Mouse (Mus musculus) heart, postnatal 0 days (tissue): ENCODE measurements around the gene Dhx40. TPM values are rescaled to one million over a fixed set of nuclear protein-coding genes. Genes with fewer than 3 reads are reported as not detected.
"Not testable (repeated sequence)": the region's sequence is repeated elsewhere in the genome, so short reads cannot be mapped to it uniquely, and the experiment has no call there.

Source experiments
- ATAC-seq: fragments of 200-750 bp; cut with Nextera tagmentation; 2 replicates; pipeline ENCODE4 v1.8.0; 2017; ENCODE audit warnings: low read depth, moderate number of reproducible peaks, moderate library complexity; ENCODE audit not compliant: insufficient read depth
- DNase-seq: peaks from one replicate; pipeline ENCODE4 v3.0.0-alpha.2; 2016; ENCODE audit warnings: low spot score
- H3K27ac ChIP-seq: fragments of 300-500 bp; sonication (generic); 2 replicates; pipeline ENCODE4 v1.5.1; 2014; ENCODE audit warnings: low read depth, mild to moderate bottlenecking
- H3K27me3 ChIP-seq: fragments of 300-500 bp; sonication (generic); 2 replicates; pipeline ENCODE4 v1.6.1; 2014; ENCODE audit warnings: low read length, mixed read lengths; ENCODE audit not compliant: control insufficient read depth, insufficient read depth
- H3K36me3 ChIP-seq: fragments of 300-500 bp; sonication (generic); replicated peaks from 2 replicates; pipeline ENCODE4 v1.6.1; 2014; ENCODE audit warnings: low read length, mixed read lengths; ENCODE audit not compliant: control insufficient read depth, insufficient read depth
- H3K4me1 ChIP-seq: fragments of 300-500 bp; sonication (generic); 2 replicates; pipeline ENCODE4 v1.6.1; 2014; ENCODE audit warnings: antibody characterized with exemption; ENCODE audit not compliant: control insufficient read depth, insufficient read depth
- H3K4me2 ChIP-seq: fragments of 300-500 bp; sonication (generic); 2 replicates; pipeline ENCODE4 v1.6.1; 2014; ENCODE audit warnings: low read depth, mild to moderate bottlenecking, low read length, moderate library complexity
- H3K4me3 ChIP-seq: fragments of 300-500 bp; sonication (generic); 2 replicates; pipeline ENCODE4 v1.5.1; 2014; ENCODE audit warnings: low read depth, low read length
- H3K9ac ChIP-seq: fragments of 300-500 bp; sonication (generic); replicated peaks from 2 replicates; pipeline ENCODE4 v1.6.1; 2014; ENCODE audit warnings: low read depth, low read length, mixed read lengths
- H3K9me3 ChIP-seq: fragments of 300-500 bp; sonication (generic); replicated peaks from 2 replicates; pipeline ENCODE4 v1.6.1; 2016; ENCODE audit warnings: low read length; ENCODE audit not compliant: control insufficient read depth
- CTCF ChIP-seq: IDR thresholded peaks from 2 replicates; pipeline ENCODE4 v1.5.1; 2016; ENCODE audit warnings: antibody characterized with exemption, control low read depth, low read depth
- EP300 ChIP-seq: IDR thresholded peaks from 2 replicates; pipeline ENCODE4 v1.6.1; 2016; ENCODE audit warnings: antibody characterized with exemption, low read depth
- WGBS: fragments of 180-500 bp; shearing (Covaris S2); extraction: QIAGEN DNeasy Blood & Tissue Kit; methylation state at CpG from one replicate; pipeline ENCODE4 v1.1.7; 2014; 5-methylcytosine and 5-hydroxymethylcytosine counted together
- polyA plus RNA-seq: library from polyadenylated mRNA; unstranded; fragments of >200 nt; fragmentation: Nextera tagmentation; extraction: Ambion mirVana; gene quantifications from 2 replicates; pipeline ENCODE4 v1.2.1, GENCODE M21; 2015
- total RNA-seq: library from RNA; depleted of rRNA; stranded (reverse); fragments of >200 nt; gene quantifications from 2 replicates; pipeline ENCODE4 v1.2.3, GENCODE M21; 2014; ENCODE audit warnings: low replicate concordance

Gene Dhx40
- total and polyA plus RNA-seq, 2 experiments from 2014 or later, result 10.2 to 21.9 TPM

DNA sequence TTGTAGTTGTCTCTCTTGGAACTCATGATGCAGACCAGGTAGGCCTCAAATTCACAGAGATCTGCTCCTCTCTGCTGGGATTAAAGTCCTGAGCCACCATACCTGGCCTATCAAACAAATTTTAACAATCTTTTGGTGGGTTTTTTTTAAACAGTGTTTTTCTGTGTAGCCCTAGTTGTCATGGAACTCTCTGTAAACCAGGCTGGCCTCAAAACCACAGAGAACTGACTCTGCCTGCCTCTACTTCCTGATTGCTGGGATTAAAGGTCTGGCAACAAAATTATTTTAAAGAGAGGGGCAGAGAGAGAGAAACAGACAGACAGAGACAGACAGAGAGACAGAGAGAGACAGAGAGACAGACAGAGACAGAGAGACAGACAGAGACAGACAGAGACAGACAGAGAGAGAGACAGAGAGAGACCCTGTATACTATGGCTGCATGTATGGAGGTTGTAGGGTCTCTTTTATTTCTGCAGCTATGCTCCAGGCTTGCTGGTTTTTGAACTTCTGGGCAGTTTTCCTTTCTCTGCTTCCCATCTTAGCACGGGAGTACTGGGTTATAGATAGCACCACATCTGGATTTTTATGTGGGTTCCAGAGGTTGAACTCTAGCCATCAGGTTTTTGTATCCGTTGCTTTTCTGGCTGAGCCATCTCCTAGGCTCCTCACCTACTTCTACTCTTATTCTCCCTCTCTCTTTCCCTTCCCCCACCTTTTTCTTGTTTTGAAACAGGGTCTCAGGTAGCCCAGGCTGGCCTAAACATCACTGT is 20.1 kb upstream of the Dhx40 start:
- ATAC-seq (no peak), DNase-seq (no peak)
- no peaks in the 10 kb centered on the region for H3K36me3 ChIP-seq
- H3K4me2 ChIP-seq, result no peak overlapping the region
- H3K9me3 ChIP-seq, result no peaks in the 10 kb centered on the region
- H3K4me3 ChIP-seq, result no peak overlapping the region
- H3K4me1 ChIP-seq, result 0 out of 2 replicates have a peak, but pooled peaks cover 3% of the 10 kb centered on the region
- H3K27me3 ChIP-seq, result no peaks in the 10 kb centered on the region
- no peak overlapping the region for H3K9ac ChIP-seq
- TF ChIP-seq CTCF, result no peak
- TF ChIP-seq EP300, result no peak
- WGBS, result 60% methylated on average over 2 of the region's 2 CpGs
- peak overlapping the region; percentile 66 for H3K27ac ChIP-seq

GRCm38 (mm10) chr11:86824433-86824832 is 16.9 kb upstream of the Dhx40 start:
- no peaks in the 10 kb centered on the region for H3K27me3 ChIP-seq
- no peak for TF ChIP-seq CTCF
- no peak overlapping the region for H3K4me2 ChIP-seq
- H3K36me3 ChIP-seq, result no peaks in the 10 kb centered on the region
- DNase-seq (no peak), ATAC-seq (no peak)
- no peak overlapping the region for H3K9ac ChIP-seq
- H3K4me3 ChIP-seq, result no peak overlapping the region
- 0 out of 2 replicates have a peak, but pooled peaks cover 3% of the 10 kb centered on the region for H3K4me1 ChIP-seq
- WGBS, result 89% methylated on average over 6 of the region's 7 CpGs
- H3K9me3 ChIP-seq, result no peaks in the 10 kb centered on the region
- H3K27ac ChIP-seq, result no peak overlapping the region

- Histone ChIP-seq H3K9ac (no peak overlapping the region), H3K4me1 (no peaks in the 10 kb centered on the region), H3K36me3 (no peaks in the 10 kb centered on the region), H3K4me3 (no peak overlapping the region), H3K4me2 (no peak overlapping the region), H3K27ac (no peak overlapping the region), H3K9me3 (no peaks in the 10 kb centered on the region), H3K27me3 (no peaks in the 10 kb centered on the region)
- ATAC-seq (no peak), DNase-seq (no peak)
- WGBS, result 79% methylated on average over 7 of the region's 7 CpGs
- TF ChIP-seq EP300 (no peak), CTCF (no peak)
Observed at GRCm38 (mm10) chr11:86822531-86822930, 15.0 kb upstream of the Dhx40 start.

GRCm38 (mm10) chr11:86819536-86819935 is 12.0 kb upstream of the Dhx40 start:
- ATAC-seq (no peak), DNase-seq (no peak)
- TF ChIP-seq EP300 (no peak), CTCF (no peak)
- H3K36me3 ChIP-seq, result no peaks in the 10 kb centered on the region
- H3K4me1 ChIP-seq, result no peaks in the 10 kb centered on the region
- no peak overlapping the region for H3K9ac ChIP-seq
- H3K9me3 ChIP-seq, result no peaks in the 10 kb centered on the region
- H3K4me2 ChIP-seq, result no peak overlapping the region
- no peak overlapping the region for H3K27ac ChIP-seq
- H3K27me3 ChIP-seq, result no peaks in the 10 kb centered on the region
- WGBS, result 74% methylated on average over 8 of the region's 8 CpGs
- no peak overlapping the region for H3K4me3 ChIP-seq

- no peaks in the 10 kb centered on the region for H3K27me3 ChIP-seq
- DNase-seq (no peak), ATAC-seq (no peak)
- H3K36me3 ChIP-seq, result no peaks in the 10 kb centered on the region
- no peaks in the 10 kb centered on the region for H3K4me1 ChIP-seq
- H3K4me2 ChIP-seq, result no peak overlapping the region
- no peak overlapping the region for H3K27ac ChIP-seq
- no peak overlapping the region for H3K4me3 ChIP-seq
- no peak overlapping the region for H3K9ac ChIP-seq
- 84% methylated on average over 2 of the region's 2 CpGs for WGBS
- no peaks in the 10 kb centered on the region for H3K9me3 ChIP-seq
- TF ChIP-seq EP300, result no peak
- no peak for TF ChIP-seq CTCF
Observed at GRCm38 (mm10) chr11:86818928-86819327, 11.4 kb upstream of the Dhx40 start.

GRCm38 (mm10) chr11:86816288-86816687 is 8.7 kb upstream of the Dhx40 start:
- not testable (repeated sequence) for H3K9ac ChIP-seq, ATAC-seq, H3K36me3 ChIP-seq, H3K4me2 ChIP-seq, DNase-seq, H3K9me3 ChIP-seq, H3K27ac ChIP-seq, H3K4me1 ChIP-seq, H3K27me3 ChIP-seq, H3K4me3 ChIP-seq
- WGBS, result 77% methylated on average over 3 of the region's 3 CpGs

DNA sequence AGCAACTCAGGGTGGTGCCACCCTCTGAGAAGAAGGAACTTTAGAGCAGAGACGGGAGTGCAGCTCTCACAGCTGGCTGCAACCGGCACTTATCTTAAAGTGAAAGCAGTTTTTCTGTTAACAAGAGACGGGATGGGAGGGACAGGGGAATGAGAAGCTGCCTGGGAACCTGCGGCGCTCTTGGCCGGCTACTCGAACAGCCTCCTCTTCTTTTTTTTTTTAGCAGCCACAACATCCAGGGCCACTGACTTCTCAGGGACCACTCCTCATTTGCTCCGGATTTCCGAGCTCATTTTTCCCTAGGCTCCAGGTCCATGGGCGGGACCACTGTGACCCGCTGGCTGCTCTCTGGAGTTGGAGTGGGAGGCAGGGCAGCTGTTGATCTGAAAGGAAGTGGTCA is 6.9 kb upstream of the Dhx40 start:
- not testable (repeated sequence) for H3K4me3 ChIP-seq, H3K27ac ChIP-seq, H3K9me3 ChIP-seq, H3K4me1 ChIP-seq, H3K27me3 ChIP-seq, H3K36me3 ChIP-seq, ATAC-seq, H3K4me2 ChIP-seq, DNase-seq, H3K9ac ChIP-seq
- no CpG with 5 or more reads among the region's 11 CpGs for WGBS

DNA sequence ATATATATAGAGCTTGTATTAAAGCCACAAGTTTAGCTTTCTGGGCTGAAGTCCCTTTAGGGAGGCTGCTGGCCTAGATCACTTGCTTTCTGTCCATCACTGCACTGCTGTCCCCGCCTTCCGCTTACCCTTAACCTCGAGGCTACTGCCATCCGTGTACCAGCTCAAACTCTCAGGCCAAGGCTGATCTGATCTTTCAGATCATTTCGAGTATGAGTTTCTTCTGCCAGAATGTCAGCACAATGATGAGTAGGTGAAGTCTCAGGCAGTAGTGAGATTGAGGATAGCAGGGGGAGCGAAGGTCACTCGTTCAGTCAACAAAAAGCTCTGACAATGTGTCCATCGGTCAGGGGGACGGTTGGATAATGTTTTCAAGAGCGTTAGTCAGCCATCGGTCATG is 5.7 kb upstream of the Dhx40 start:
- H3K4me2 ChIP-seq, H3K4me3 ChIP-seq, H3K27me3 ChIP-seq, H3K9ac ChIP-seq, DNase-seq, ATAC-seq, H3K9me3 ChIP-seq, H3K4me1 ChIP-seq, H3K27ac ChIP-seq, H3K36me3 ChIP-seq: not testable (repeated sequence)
- WGBS, result 31% methylated on average over 5 of the region's 11 CpGs
